Mouse (Mus musculus): ENCODE data around the gene Cd3eap.

Cd3eap gene

DNA sequence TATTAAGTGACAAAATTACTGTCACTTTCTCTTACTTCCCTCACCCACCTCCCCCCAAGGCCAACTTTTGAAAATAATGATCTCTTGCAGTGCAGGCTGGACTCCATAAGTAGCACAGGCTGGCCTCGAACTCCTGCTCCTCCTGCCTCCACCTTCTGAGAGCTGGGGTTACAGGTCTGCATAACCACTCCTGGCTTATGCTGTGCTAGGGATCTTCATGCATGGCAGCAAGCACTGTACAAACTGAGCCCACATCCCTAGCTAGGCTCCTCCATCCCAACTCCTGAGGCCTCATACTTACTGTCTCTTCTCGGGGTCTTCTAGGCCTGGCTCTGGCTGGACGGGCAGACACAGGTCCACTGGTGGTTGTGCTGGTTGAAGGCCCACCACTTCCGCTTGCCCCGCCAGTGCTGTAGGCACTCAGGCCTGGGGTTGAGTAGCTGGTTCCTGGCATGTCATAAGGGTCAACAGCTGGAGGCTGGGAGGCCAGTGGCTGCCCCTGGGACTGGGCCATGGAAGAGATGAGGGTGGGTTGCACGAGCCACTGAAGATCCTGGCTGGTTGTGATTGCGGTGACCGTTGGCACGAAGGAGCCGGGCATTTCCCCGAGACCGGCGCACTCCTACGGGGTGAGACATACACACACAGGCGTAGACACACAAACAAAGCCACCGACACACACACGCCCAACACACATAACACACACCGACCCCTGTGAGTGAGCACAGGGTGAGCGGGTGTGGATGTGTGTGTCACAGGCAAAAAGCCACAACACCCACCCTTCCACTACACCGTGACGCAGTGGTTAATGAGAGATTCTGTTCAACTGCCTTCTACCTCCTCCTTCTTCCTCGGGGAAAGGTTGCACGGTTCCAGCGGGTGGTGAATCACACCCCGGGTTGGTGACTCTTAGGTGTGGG lies 52.2 kb downstream of the Cd3eap start:
- DNase-seq (ENCODE audit: low spot score) = no peak
